Mouse (Mus musculus) stomach, embryonic 16.5 days (tissue): ENCODE results near the gene Hexim2. TPM values are rescaled to one million over a fixed set of nuclear protein-coding genes. Genes with fewer than 3 reads are reported as not detected.

ENCODE experiments used
- ATAC-seq: fragments of 200-750 bp; cut with Nextera tagmentation; 2 replicates; pipeline ENCODE4 v1.8.0; 2017; ENCODE audit warnings: moderate number of reproducible peaks, moderate TSS enrichment; ENCODE audit not compliant: insufficient read depth, low FRiP score
- H3K27ac ChIP-seq: fragments of 300-500 bp; sonication (generic); 2 replicates; pipeline ENCODE4 v1.5.1; 2014; ENCODE audit warnings: low read length
- H3K27me3 ChIP-seq: fragments of 300-500 bp; sonication (generic); 2 replicates; pipeline ENCODE4 v1.6.1; 2014; ENCODE audit warnings: low read length, control low read depth, mixed read lengths; ENCODE audit not compliant: control insufficient read depth, insufficient read depth
- H3K36me3 ChIP-seq: fragments of 300-500 bp; sonication (generic); 2 replicates; pipeline ENCODE4 v1.6.1; 2014; ENCODE audit warnings: low read length; ENCODE audit not compliant: control insufficient read depth, insufficient read depth
- H3K4me1 ChIP-seq: fragments of 300-500 bp; sonication (generic); 2 replicates; pipeline ENCODE4 v1.6.1; 2014; ENCODE audit warnings: low read length, control low read depth, mixed read lengths; ENCODE audit not compliant: control insufficient read depth, insufficient read depth
- H3K4me2 ChIP-seq: fragments of 300-500 bp; sonication (generic); 2 replicates; pipeline ENCODE4 v1.6.1; 2014; ENCODE audit warnings: low read depth, low read length, mixed read lengths
- H3K4me3 ChIP-seq: fragments of 300-500 bp; sonication (generic); replicated peaks from 2 replicates; pipeline ENCODE4 v1.5.1; 2014; ENCODE audit warnings: mild to moderate bottlenecking, low read length
- H3K9ac ChIP-seq: fragments of 300-500 bp; sonication (generic); 2 replicates; pipeline ENCODE4 v1.6.1; 2014; ENCODE audit warnings: low read length
- H3K9me3 ChIP-seq: fragments of 300-500 bp; sonication (generic); replicated peaks from 2 replicates; pipeline ENCODE4 v1.6.1; 2016; ENCODE audit warnings: low read length, control low read depth; ENCODE audit not compliant: control insufficient read depth
- WGBS: fragments of 180-500 bp; shearing (Covaris S2); extraction: QIAGEN DNeasy Blood & Tissue Kit; methylation state at CpG from one replicate; pipeline ENCODE4 v1.1.7; 2014; 5-methylcytosine and 5-hydroxymethylcytosine counted together
- polyA plus RNA-seq: library from polyadenylated mRNA; unstranded; fragments of >200 nt; fragmentation: Nextera tagmentation; extraction: Ambion mirVana; gene quantifications from 2 replicates; pipeline ENCODE4 v1.2.1, GENCODE M21; 2015

Hexim2 gene
- polyA plus RNA-seq, 1 experiment from 2014 or later, result 6.3 TPM

GRCm38 (mm10) chr11:103115163-103116007 is 16.8 kb upstream of the Hexim2 start:
- Histone ChIP-seq H3K9me3 (no peaks in the 10 kb centered on the region), H3K27ac (peak overlapping the region; percentile 88), H3K4me1 (peaks cover 40% of the 10 kb centered on the region), H3K9ac (peak overlapping the region; percentile 89), H3K4me2 (peak overlapping the region; percentile 81), H3K4me3 (peak overlapping the region; percentile 60), H3K27me3 (no peaks in the 10 kb centered on the region), H3K36me3 (no peaks in the 10 kb centered on the region)
- WGBS, result under 1% methylated on average over 34 of the region's 34 CpGs
- ATAC-seq, result peak; percentile 72

GRCm38 (mm10) chr11:103116008-103116818 is 16.0 kb upstream of the Hexim2 start, which contains the start of gene Hexim1:
Gene Hexim1 (plus strand): TSS chr11:103116231.
- H3K27ac ChIP-seq, result peak within 1 kb of the TSS; percentile 88
- peak within 1 kb of the TSS; percentile 81 for H3K4me2 ChIP-seq
- under 1% methylated on average over 53 of the region's 53 CpGs for WGBS

GRCm38 (mm10) chr11:103116959-103117590 is 15.2 kb upstream of the Hexim2 start:
- Histone ChIP-seq H3K27me3 (no peaks in the 10 kb centered on the region), H3K4me1 (peaks cover 29% of the 10 kb centered on the region), H3K4me3 (peak overlapping the region; percentile 69), H3K9ac (peak overlapping the region; percentile 89), H3K9me3 (no peaks in the 10 kb centered on the region), H3K4me2 (peak overlapping the region; percentile 69), H3K36me3 (no peaks in the 10 kb centered on the region), H3K27ac (peak overlapping the region; percentile 80)
- ATAC-seq, result peak; percentile 12; the same call in 1 of the 2 replicates
- under 1% methylated on average over 35 of the region's 35 CpGs for WGBS

More at GRCm38 (mm10) chr11:103116008-103116818, 16.0 kb upstream of the Hexim2 start, which contains the start of gene Hexim1:
- peak; percentile 94 for ATAC-seq
- no peaks in the 10 kb centered on the region for H3K27me3 ChIP-seq
- H3K4me3 ChIP-seq, result peak within 1 kb of the TSS; percentile 69
- H3K36me3 ChIP-seq, result no peaks in the 10 kb centered on the region
- no peaks in the 10 kb centered on the region for H3K9me3 ChIP-seq
- peak within 1 kb of the TSS; percentile 89 for H3K9ac ChIP-seq
- peaks cover 37% of the 10 kb centered on the region for H3K4me1 ChIP-seq

DNA sequence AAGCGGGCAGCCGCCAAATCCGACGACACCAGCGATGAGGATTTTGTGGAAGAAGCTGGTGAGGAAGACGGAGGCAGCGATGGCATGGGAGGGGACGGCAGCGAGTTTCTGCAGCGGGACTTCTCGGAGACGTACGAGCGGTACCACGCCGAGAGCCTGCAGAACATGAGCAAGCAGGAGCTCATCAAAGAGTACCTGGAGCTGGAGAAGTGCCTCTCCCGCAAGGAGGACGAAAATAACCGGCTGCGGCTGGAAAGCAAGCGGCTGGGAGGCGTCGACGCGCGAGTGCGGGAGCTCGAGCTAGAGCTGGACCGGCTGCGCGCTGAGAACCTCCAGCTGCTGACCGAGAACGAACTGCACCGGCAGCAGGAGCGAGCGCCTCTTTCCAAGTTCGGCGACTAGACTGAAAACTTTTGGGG is 14.6 kb upstream of the Hexim2 start:
- no peaks in the 10 kb centered on the region for H3K36me3 ChIP-seq
- ATAC-seq, result no peak
- peaks cover 24% of the 10 kb centered on the region for H3K4me1 ChIP-seq
- H3K9ac ChIP-seq, result peak overlapping the region; percentile 89
- H3K27me3 ChIP-seq, result no peaks in the 10 kb centered on the region
- peak overlapping the region; percentile 80 for H3K27ac ChIP-seq
- under 1% methylated on average over 38 of the region's 38 CpGs for WGBS
- peak overlapping the region; percentile 69 for H3K4me2 ChIP-seq
- peak overlapping the region; percentile 69 for H3K4me3 ChIP-seq
- no peaks in the 10 kb centered on the region for H3K9me3 ChIP-seq

- no peaks in the 10 kb centered on the region for H3K27me3 ChIP-seq
- 73% methylated on average over 2 of the region's 2 CpGs for WGBS
- H3K27ac ChIP-seq, result no peak overlapping the region
- H3K4me2 ChIP-seq, result peak overlapping the region; percentile 69
- H3K9me3 ChIP-seq, result no peaks in the 10 kb centered on the region
- H3K9ac ChIP-seq, result no peak overlapping the region
- H3K4me1 ChIP-seq, result peaks cover 14% of the 10 kb centered on the region
- no peak for ATAC-seq
- H3K36me3 ChIP-seq, result no peaks in the 10 kb centered on the region
- peak overlapping the region; percentile 69; the same call in 1 of the 2 replicates for H3K4me3 ChIP-seq
These were observed 13.4 kb upstream of the Hexim2 start for GRCm38 (mm10) chr11:103118866-103119265.

- Histone ChIP-seq H3K4me1 (peaks cover 10% of the 10 kb centered on the region), H3K36me3 (no peaks in the 10 kb centered on the region), H3K4me3 (no peak overlapping the region), H3K9ac (no peak overlapping the region), H3K4me2 (no peak overlapping the region), H3K27ac (no peak overlapping the region), H3K9me3 (no peaks in the 10 kb centered on the region), H3K27me3 (no peaks in the 10 kb centered on the region)
- 48% methylated on average over 5 of the region's 5 CpGs for WGBS
- ATAC-seq, result no peak
These were observed 12.6 kb upstream of the Hexim2 start for GRCm38 (mm10) chr11:103119609-103120008.

GRCm38 (mm10) chr11:103120315-103120714 is 11.9 kb upstream of the Hexim2 start:
- H3K4me2 ChIP-seq, result no peak overlapping the region
- no peaks in the 10 kb centered on the region for H3K9me3 ChIP-seq
- no peaks in the 10 kb centered on the region for H3K36me3 ChIP-seq
- no peak overlapping the region for H3K9ac ChIP-seq
- H3K27ac ChIP-seq, result no peak overlapping the region
- ATAC-seq, result no peak
- H3K4me1 ChIP-seq, result peaks cover 7% of the 10 kb centered on the region
- H3K4me3 ChIP-seq, result no peak overlapping the region
- no peaks in the 10 kb centered on the region for H3K27me3 ChIP-seq
- WGBS, result 31% methylated on average over 5 of the region's 5 CpGs

DNA sequence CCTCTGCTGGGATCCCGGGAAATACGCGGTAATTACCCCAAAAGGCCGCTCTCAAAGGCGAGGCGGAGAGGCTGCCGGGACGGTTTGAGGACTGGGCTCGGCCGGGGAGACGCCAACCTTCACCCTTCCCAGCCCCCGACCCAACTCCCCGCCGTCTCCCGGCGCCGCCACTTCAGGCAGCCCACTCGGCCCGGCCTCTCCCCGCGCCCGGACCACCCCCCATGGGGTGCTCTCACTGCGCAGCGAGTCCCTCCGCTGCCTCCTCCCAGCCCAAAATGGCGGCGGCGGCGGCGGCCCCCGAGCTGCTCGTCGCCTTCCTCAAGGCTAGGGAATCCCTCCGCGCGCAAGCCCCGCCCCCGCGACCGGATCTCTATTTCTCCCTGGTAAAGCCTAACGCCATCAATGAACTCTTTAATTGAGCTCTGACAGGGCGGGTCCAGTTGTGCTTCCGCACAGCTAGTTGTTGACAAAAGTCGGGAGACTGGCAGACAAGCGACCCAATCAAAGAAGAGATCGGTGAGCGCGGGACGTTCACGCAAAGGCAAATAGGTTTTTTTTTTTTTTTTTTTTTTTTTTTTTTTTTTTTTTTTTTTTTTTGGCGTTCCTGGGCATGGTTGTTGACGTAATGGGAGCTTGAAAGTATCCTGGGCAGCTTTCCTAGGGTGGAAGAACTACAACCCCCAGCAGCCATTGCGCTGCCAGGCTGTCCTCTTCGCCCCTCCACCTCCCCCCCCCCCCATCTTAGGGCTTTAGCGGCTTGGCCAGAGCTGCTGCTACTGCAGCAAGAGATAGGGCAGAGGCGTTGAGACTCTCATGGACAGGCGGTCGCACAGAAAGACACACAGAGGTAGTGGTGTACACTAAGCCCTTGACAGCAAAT is 587 bp downstream of the Hexim2 start:
- H3K4me1 ChIP-seq, result peaks cover 21% of the 10 kb centered on the region
- H3K4me3 ChIP-seq, result peak overlapping the region; percentile 80
- no peaks in the 10 kb centered on the region for H3K36me3 ChIP-seq
- no peaks in the 10 kb centered on the region for H3K27me3 ChIP-seq
- H3K27ac ChIP-seq, result peak overlapping the region; percentile 97
- WGBS, result under 1% methylated on average over 58 of the region's 58 CpGs
- peak overlapping the region; percentile 95 for H3K9ac ChIP-seq
- H3K4me2 ChIP-seq, result peak overlapping the region; percentile 94
- ATAC-seq, result peak; percentile 93
- H3K9me3 ChIP-seq, result no peaks in the 10 kb centered on the region
